Mouse (Mus musculus) monocyte, adult 5-6 weeks (primary cell): ENCODE data around the gene Glt6d1. TPM values are rescaled to one million over a fixed set of nuclear protein-coding genes. Genes with fewer than 3 reads are reported as not detected.

Experiments used
- total RNA-seq: library from RNA; stranded (forward); fragments of 200-1000, 200-491, 200-594 nt; gene quantifications from 3 replicates; pipeline ENCODE4 v1.2.3, GENCODE M21; 2017

Gene Glt6d1
- total RNA-seq, 1 experiment from 2014 or later = not detected

Other genes with a start within 250 kb of the Glt6d1 start
- 2.8 to 6.2 TPM in 2 of 3 replicates, not detected in the other for gene Mamdc4, start 241.0 kb downstream of the Glt6d1 start, total RNA-seq
- gene Phpt1, start 240.6 kb downstream of the Glt6d1 start, total RNA-seq = 0.67 to 1.9 TPM (median 1.1 TPM) in 3 replicates
- gene Ajm1, start 234.1 kb downstream of the Glt6d1 start, total RNA-seq = 0.10 TPM in 1 of 3 replicates, not detected in the others
- 42.7 to 71.6 TPM (median 51.7 TPM) in 3 replicates for gene Rabl6, start 207.3 kb downstream of the Glt6d1 start, total RNA-seq
- not detected in 3 replicates for gene Ccdc183, start 198.2 kb downstream of the Glt6d1 start, total RNA-seq
- gene Tmem141, start 193.8 kb downstream of the Glt6d1 start, total RNA-seq = 12.4 to 19.4 TPM (median 14.3 TPM) in 3 replicates
- gene Fcna, start 187.8 kb downstream of the Glt6d1 start, total RNA-seq = not detected in 3 replicates
- not detected in 3 replicates for gene Lcn8, start 162.7 kb downstream of the Glt6d1 start, total RNA-seq
- gene Lcn5, start 157.9 kb downstream of the Glt6d1 start, total RNA-seq = not detected in 3 replicates
- not detected in 3 replicates for gene Lcn6, start 139.1 kb downstream of the Glt6d1 start, total RNA-seq
- gene Lcn10, start 133.1 kb downstream of the Glt6d1 start, total RNA-seq = not detected in 3 replicates
- gene Obp2a, start 115.8 kb downstream of the Glt6d1 start, total RNA-seq = not detected in 3 replicates
- 1.5 to 4.4 TPM (median 3.9 TPM) in 3 replicates for gene Bmyc, start 109.1 kb downstream of the Glt6d1 start, total RNA-seq
- gene Obp2b, start 78.8 kb downstream of the Glt6d1 start, total RNA-seq = not detected in 3 replicates
- gene Lcn3, start 50.3 kb downstream of the Glt6d1 start, total RNA-seq = not detected in 3 replicates
- gene Lcn11, start 38.8 kb downstream of the Glt6d1 start, total RNA-seq = not detected in 3 replicates
- not detected in 3 replicates for gene Gm13539, start 33.6 kb downstream of the Glt6d1 start, total RNA-seq
- not detected in 3 replicates for gene Lcn9, start 7.3 kb upstream of the Glt6d1 start, total RNA-seq
- gene Sohlh1, start 31.4 kb upstream of the Glt6d1 start, total RNA-seq = 0.39 TPM in 1 of 3 replicates, not detected in the others
- gene Kcnt1, start 47.9 kb upstream of the Glt6d1 start, total RNA-seq = 0.43 TPM in 1 of 3 replicates, not detected in the others
- 6.8 to 26.4 TPM (median 13.4 TPM) in 3 replicates for gene Camsap1, start 167.4 kb upstream of the Glt6d1 start, total RNA-seq
- gene Ubac1, start 205.9 kb upstream of the Glt6d1 start, total RNA-seq = 29.9 to 55.6 TPM (median 51.8 TPM) in 3 replicates